Mouse (Mus musculus): Measurements from ENCODE around the gene Gbf1. TPM values are rescaled to one million over a fixed set of nuclear protein-coding genes. Genes with fewer than 3 reads are reported as not detected.
"Not testable (repeated sequence)": the region's sequence is repeated elsewhere in the genome, so short reads cannot be mapped to it uniquely, and the experiment has no call there.

Gene Gbf1
- total RNA-seq, 2 experiments from 2014 or later: 50.2 to 50.5 TPM

GRCm38 (mm10) chr19:46140324-46140723 is 12.0 kb upstream of the Gbf1 start:
- no peak for DNase-seq

GRCm38 (mm10) chr19:46141091-46141490 is 11.2 kb upstream of the Gbf1 start:
- peak; percentile 14 to 30 for DNase-seq
- intact Hi-C loops (cut with DNase I): no loop called here

More at GRCm38 (mm10) chr19:46140324-46140723, 12.0 kb upstream of the Gbf1 start:
- intact Hi-C loops (cut with DNase I): no loop called here

GRCm38 (mm10) chr19:46147511-46148371 is 4.6 kb upstream of the Gbf1 start, which contains the start of gene Pitx3:
Gene Pitx3, minus strand, starts transcription at chr19:46148326.
- peak; percentile 38 to 39 for DNase-seq
- intact Hi-C loops (cut with DNase I): no loop called here

- intact Hi-C loops (cut with DNase I): no loop called here
- DNase-seq: peak; percentile 90 to 91
These were observed 3.9 kb upstream of the Gbf1 start for GRCm38 (mm10) chr19:46148372-46148760.

- intact Hi-C loops (cut with DNase I): no loop called here
These were observed 3.2 kb upstream of the Gbf1 start for GRCm38 (mm10) chr19:46149091-46149490.

GRCm38 (mm10) chr19:46165950-46166349 is 13.6 kb downstream of the Gbf1 start:
- DNase-seq: no peak
- intact Hi-C loops (cut with DNase I): no loop called here

More at GRCm38 (mm10) chr19:46149091-46149490, 3.2 kb upstream of the Gbf1 start:
- no peak for DNase-seq

- intact Hi-C loops (cut with DNase I); DNase-seq: not testable (repeated sequence)
These were observed 14.9 kb downstream of the Gbf1 start for GRCm38 (mm10) chr19:46167169-46167568.

GRCm38 (mm10) chr19:46169396-46169795 is 17.1 kb downstream of the Gbf1 start:
- DNase-seq: no peak
- intact Hi-C loops (cut with DNase I): no loop called here

GRCm38 (mm10) chr19:46169913-46170312 is 17.6 kb downstream of the Gbf1 start:
- no peak for DNase-seq
- intact Hi-C loops (cut with DNase I): no loop called here

- no peak for DNase-seq
- intact Hi-C loops (cut with DNase I): no loop called here
These were observed 20.2 kb downstream of the Gbf1 start for GRCm38 (mm10) chr19:46172541-46172940.

- intact Hi-C loops (cut with DNase I): no loop called here
- no peak for DNase-seq
These were observed 22.9 kb downstream of the Gbf1 start for GRCm38 (mm10) chr19:46175173-46175572.

- intact Hi-C loops (cut with DNase I): no loop called here
These were observed 24.7 kb downstream of the Gbf1 start for GRCm38 (mm10) chr19:46177046-46177445.

GRCm38 (mm10) chr19:46180274-46180673 is 28.0 kb downstream of the Gbf1 start:
- DNase-seq: no peak
- intact Hi-C loops (cut with DNase I): no loop called here

More at GRCm38 (mm10) chr19:46177046-46177445, 24.7 kb downstream of the Gbf1 start:
- no peak for DNase-seq

- no peak for DNase-seq
These were observed 29.9 kb downstream of the Gbf1 start for GRCm38 (mm10) chr19:46182241-46182640.

GRCm38 (mm10) chr19:46186611-46187010 is 34.3 kb downstream of the Gbf1 start:
- DNase-seq: peak; percentile 38 to 39
- intact Hi-C loops (cut with DNase I): loop anchor here (5.0 kb wide), 1 partner anchor 34 kb away; the partner anchor contains the start of gene Gbf1

More at GRCm38 (mm10) chr19:46182241-46182640, 29.9 kb downstream of the Gbf1 start:
- intact Hi-C loops (cut with DNase I): no loop called here

- intact Hi-C loops (cut with DNase I): loop anchor here (5.0 kb wide), 1 partner anchor 35 kb away; the partner anchor contains the start of gene Gbf1
- no peak for DNase-seq
These were observed 34.9 kb downstream of the Gbf1 start for GRCm38 (mm10) chr19:46187203-46187602.

GRCm38 (mm10) chr19:46198293-46198692 is 46.0 kb downstream of the Gbf1 start:
- intact Hi-C loops (cut with DNase I): no loop called here
- no peak for DNase-seq

GRCm38 (mm10) chr19:46198891-46199290 is 46.6 kb downstream of the Gbf1 start:
- DNase-seq: no peak
- intact Hi-C loops (cut with DNase I): no loop called here

- no peak for DNase-seq
- intact Hi-C loops (cut with DNase I): no loop called here
These were observed 51.9 kb downstream of the Gbf1 start for GRCm38 (mm10) chr19:46204166-46204565.

- intact Hi-C loops (cut with DNase I): no loop called here
- no peak for DNase-seq
These were observed 53.4 kb downstream of the Gbf1 start for GRCm38 (mm10) chr19:46205680-46206079.

- intact Hi-C loops (cut with DNase I): no loop called here
- no peak for DNase-seq
These were observed 58.6 kb downstream of the Gbf1 start for GRCm38 (mm10) chr19:46210951-46211350.

- intact Hi-C loops (cut with DNase I): no loop called here
- no peak for DNase-seq
These were observed 62.2 kb downstream of the Gbf1 start for GRCm38 (mm10) chr19:46214541-46214940.
